Mouse (Mus musculus): ENCODE measurements around the gene Rnf5.

DNA sequence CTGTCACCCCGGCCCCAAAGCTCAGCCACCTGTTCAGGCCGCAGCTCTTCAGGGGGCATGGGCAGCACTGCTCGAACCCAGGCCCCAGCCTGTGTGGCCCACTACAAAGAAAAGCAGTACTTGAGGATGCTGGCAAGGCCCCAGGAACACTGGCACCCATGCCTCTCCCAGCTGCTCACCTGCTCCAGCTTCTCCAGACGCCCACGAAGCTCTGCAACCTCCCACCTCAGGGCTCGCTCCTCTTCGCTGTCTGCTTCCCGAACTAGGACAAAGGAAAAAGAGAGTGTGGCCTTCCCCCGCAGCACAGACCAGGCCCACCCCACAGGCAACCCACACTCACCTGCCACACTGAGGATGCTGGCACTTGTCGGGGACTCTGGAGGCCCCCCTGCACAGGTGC lies 10.3 kb upstream of the Rnf5 start:
- TF ChIP-seq CTCF (IDR thresholded peaks at IDR 0.05; ENCODE audit: borderline replicate concordance, insufficient read depth, low read length) (no peak), POLR2A (IDR thresholded peaks at IDR 0.05; ENCODE audit: low read depth, low read length) (no peak)

All from embryonic fibroblast, embryonic 13.5 days (primary cell).